Mouse (Mus musculus): ENCODE results near the gene Bbx.
A peak's percentile ranks its signal among the peaks of the same experiment; 100 is the strongest.

Gene Bbx

GRCm38 (mm10) chr16:50315349-50315969, 116.7 kb downstream of the Bbx start:
- DNase-seq (ENCODE audit: low spot score in 2 of 2) = no peak

- DNase-seq (ENCODE audit: low spot score in 2 of 2) = no peak
These were observed 120.6 kb downstream of the Bbx start for GRCm38 (mm10) chr16:50311588-50311987.

- peak; percentile 70 to 74 for DNase-seq (ENCODE audit: low spot score in 2 of 2)
These were observed 122.7 kb downstream of the Bbx start for GRCm38 (mm10) chr16:50309411-50310042.

- no peak for DNase-seq (ENCODE audit: low spot score in 2 of 2)
These were observed 123.9 kb downstream of the Bbx start for GRCm38 (mm10) chr16:50308256-50308655.

GRCm38 (mm10) chr16:50307231-50307630, 125.0 kb downstream of the Bbx start:
- DNase-seq (ENCODE audit: low spot score in 2 of 2) = no peak

GRCm38 (mm10) chr16:50306727-50307126, 125.5 kb downstream of the Bbx start:
- no peak for DNase-seq (ENCODE audit: low spot score in 2 of 2)

GRCm38 (mm10) chr16:50305156-50305555, 127.0 kb downstream of the Bbx start:
- DNase-seq (ENCODE audit: low spot score in 2 of 2) = no peak

GRCm38 (mm10) chr16:50302566-50302965, 129.6 kb downstream of the Bbx start:
- DNase-seq (ENCODE audit: low spot score in 2 of 2) = no peak

GRCm38 (mm10) chr16:50298743-50299443, 133.3 kb downstream of the Bbx start:
- no peak for DNase-seq (ENCODE audit: low spot score in 2 of 2)

- no peak for DNase-seq (ENCODE audit: low spot score in 2 of 2)
These were observed 138.5 kb downstream of the Bbx start for GRCm38 (mm10) chr16:50293502-50294228.

GRCm38 (mm10) chr16:50292834-50293233, 139.4 kb downstream of the Bbx start:
- no peak for DNase-seq (ENCODE audit: low spot score in 2 of 2)

- DNase-seq (ENCODE audit: low spot score in 2 of 2) = no peak
These were observed 142.4 kb downstream of the Bbx start for GRCm38 (mm10) chr16:50289764-50290163.

GRCm38 (mm10) chr16:50272813-50273212, 159.4 kb downstream of the Bbx start:
- DNase-seq (ENCODE audit: low spot score in 2 of 2) = no peak

GRCm38 (mm10) chr16:50262647-50263046, 169.5 kb downstream of the Bbx start:
- no peak for DNase-seq (ENCODE audit: low spot score in 2 of 2)

GRCm38 (mm10) chr16:50262209-50262608, 170.0 kb downstream of the Bbx start:
- DNase-seq (ENCODE audit: low spot score in 2 of 2) = no peak

- DNase-seq (ENCODE audit: low spot score in 2 of 2) = no peak
These were observed 170.4 kb downstream of the Bbx start for GRCm38 (mm10) chr16:50261741-50262140.

GRCm38 (mm10) chr16:50254522-50255159, 177.5 kb downstream of the Bbx start:
- no peak for DNase-seq (ENCODE audit: low spot score in 2 of 2)

GRCm38 (mm10) chr16:50251417-50251975, 180.7 kb downstream of the Bbx start:
- no peak for DNase-seq (ENCODE audit: low spot score in 2 of 2)

- no peak for DNase-seq (ENCODE audit: low spot score in 2 of 2)
These were observed 181.7 kb downstream of the Bbx start for GRCm38 (mm10) chr16:50250469-50250868.

- no peak for DNase-seq (ENCODE audit: low spot score in 2 of 2)
These were observed 183.2 kb downstream of the Bbx start for GRCm38 (mm10) chr16:50249036-50249435.

GRCm38 (mm10) chr16:50242444-50242843, 189.7 kb downstream of the Bbx start:
- DNase-seq (ENCODE audit: low spot score in 2 of 2) = no peak

GRCm38 (mm10) chr16:50241604-50242003, 190.6 kb downstream of the Bbx start:
- DNase-seq (ENCODE audit: low spot score in 2 of 2) = no peak
